Mouse (Mus musculus) bone marrow macrophage, adult 2 months (primary cell): Measurements from ENCODE around the gene Eif4b.

Experiments used
- CTCF ChIP-seq: IDR thresholded peaks from 2 replicates; pipeline ENCODE4 v1.5.1; 2012; ENCODE audit warnings: low read depth, mild to moderate bottlenecking, low read length, moderate library complexity
- POLR2A ChIP-seq: IDR thresholded peaks from 2 replicates; pipeline ENCODE4 v1.6.1; 2012; ENCODE audit warnings: mild to moderate bottlenecking, low read depth, low read length, borderline replicate concordance

GRCm38 (mm10) chr15:102118591-102118990 is 45.0 kb downstream of the Eif4b start:
- TF ChIP-seq POLR2A: no peak
- TF ChIP-seq CTCF: no peak
